Mouse (Mus musculus): ENCODE measurements around the gene Lasp1.

Gene Lasp1

DNA sequence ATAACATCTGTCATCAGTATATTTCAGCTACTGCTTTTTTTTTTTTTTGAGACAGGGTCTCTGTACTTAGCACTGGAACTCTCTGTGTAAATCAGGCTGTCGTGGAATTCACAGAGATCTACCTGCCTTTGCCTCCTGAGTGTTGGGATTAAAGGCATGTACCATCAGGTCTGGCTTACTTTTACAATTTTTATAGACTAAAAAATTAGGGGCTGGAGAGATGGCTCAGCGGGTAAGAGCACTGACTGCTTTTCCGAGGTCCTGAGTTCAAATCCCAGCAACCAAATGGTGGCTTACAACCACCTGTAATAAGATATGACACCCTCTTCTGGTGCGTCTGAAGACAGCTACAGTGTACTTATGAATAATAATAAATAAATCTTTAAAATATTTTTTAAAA is 81.6 kb downstream of the Lasp1 start:
- DNase-seq, result no peak

DNA sequence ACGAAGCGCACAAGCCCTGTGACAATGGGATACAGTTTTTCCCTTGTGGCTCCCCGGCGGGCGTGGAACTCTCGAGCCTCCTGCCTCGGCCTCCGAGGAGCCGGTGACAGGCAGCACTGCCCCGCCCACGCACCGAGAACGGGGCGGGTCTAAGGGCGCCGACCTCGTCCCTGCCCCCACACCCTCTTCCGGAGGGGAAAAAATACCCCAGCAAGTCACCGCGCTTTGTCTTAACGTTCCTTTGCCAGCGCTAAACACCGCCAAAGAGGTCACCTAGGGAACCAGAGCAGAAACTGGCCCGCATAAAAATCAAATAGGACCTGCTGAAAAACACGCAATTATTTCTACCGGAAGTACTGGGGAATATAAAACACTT is 84.7 kb downstream of the Lasp1 start:
- DNase-seq, result peak; percentile 82

- DNase-seq, result peak; percentile 99
These were observed 85.3 kb downstream of the Lasp1 start, which contains the start of gene Fbxo47 for GRCm38 (mm10) chr11:97883918-97884600. TSS of gene Fbxo47 (minus strand) at chr11:97884154.

GRCm38 (mm10) chr11:97884601-97885185 is 85.9 kb downstream of the Lasp1 start:
- DNase-seq, result no peak

DNA sequence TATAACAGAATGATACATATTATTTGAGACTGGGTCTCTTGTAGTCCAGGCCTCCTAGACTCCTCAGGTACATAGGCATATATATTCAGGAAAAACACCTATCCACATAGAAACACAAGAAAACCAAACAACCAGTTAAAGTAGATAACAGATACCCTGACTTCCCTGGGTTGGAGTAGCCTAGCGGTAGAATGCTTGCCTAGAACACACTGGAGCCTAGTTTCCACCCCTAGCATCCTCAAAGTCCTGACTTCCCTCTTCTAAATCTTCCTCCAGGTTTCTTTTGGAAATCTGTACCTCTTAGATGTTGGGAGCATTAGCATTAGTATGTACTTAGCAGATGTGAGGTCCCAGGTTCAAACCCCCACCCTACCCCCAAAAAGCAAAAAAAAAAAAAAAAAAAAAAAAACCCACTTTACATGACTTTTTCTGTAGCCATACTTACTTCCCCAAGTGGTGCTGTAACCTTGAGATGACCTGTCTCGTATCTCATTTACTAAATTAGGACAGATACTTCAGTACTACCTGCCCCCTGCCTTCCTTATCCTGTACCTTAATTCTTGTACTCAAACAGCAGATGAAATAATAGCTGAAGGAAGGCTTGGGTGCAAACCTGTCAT is 86.6 kb downstream of the Lasp1 start:
- no peak for DNase-seq

Measured in cerebellum, adult 9-11 months (tissue).